Mouse (Mus musculus): ENCODE measurements around the gene Ccdc89. TPM values are rescaled to one million over a fixed set of nuclear protein-coding genes. Genes with fewer than 3 reads are reported as not detected.

Ccdc89 gene
- polyA plus RNA-seq, 1 experiment, result 1.5 TPM

DNA sequence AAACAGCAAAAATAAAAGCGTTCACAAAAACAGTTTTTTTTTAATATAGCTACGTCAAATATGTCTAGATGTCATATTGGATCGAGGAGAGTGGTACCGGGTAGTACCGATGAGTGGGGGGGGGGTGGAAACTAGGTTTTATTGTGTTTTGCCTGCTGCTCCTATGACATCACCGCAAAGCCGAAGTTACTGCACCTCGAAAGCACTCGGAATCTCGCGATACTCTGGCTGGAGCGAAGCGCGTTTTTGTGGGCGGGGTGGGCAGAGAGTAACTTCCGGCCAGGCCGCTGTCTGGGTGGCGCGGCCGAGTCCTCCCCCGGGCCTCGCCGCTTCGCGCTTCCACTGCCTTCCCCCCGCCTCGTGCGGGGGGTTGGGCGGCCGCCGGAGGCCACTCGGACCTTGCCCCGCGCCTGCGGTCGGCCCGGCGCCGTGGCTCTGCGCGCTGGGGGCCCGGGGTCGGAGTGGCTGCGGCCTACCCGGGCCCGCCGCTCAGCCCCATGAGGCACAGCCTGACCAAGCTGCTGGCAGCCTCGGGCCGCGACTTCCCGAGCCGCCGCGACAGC is 16.2 kb downstream of the Ccdc89 start, which contains the start of gene Crebzf:
Gene Crebzf (plus strand): TSS at position 212 of the 563 bp plus-strand sequence.
- peak; percentile 99 for DNase-seq (ENCODE audit: low read depth)
- TF ChIP-seq POLR2A (IDR thresholded peaks at IDR 0.05; ENCODE audit: borderline replicate concordance, extremely low read depth, insufficient read depth, insufficient read length, poor library complexity, severe bottlenecking) (peak; percentile 97), CTCF (IDR thresholded peaks at IDR 0.05; ENCODE audit: borderline replicate concordance, extremely low read depth, insufficient read depth, insufficient read length) (no peak)

DNA sequence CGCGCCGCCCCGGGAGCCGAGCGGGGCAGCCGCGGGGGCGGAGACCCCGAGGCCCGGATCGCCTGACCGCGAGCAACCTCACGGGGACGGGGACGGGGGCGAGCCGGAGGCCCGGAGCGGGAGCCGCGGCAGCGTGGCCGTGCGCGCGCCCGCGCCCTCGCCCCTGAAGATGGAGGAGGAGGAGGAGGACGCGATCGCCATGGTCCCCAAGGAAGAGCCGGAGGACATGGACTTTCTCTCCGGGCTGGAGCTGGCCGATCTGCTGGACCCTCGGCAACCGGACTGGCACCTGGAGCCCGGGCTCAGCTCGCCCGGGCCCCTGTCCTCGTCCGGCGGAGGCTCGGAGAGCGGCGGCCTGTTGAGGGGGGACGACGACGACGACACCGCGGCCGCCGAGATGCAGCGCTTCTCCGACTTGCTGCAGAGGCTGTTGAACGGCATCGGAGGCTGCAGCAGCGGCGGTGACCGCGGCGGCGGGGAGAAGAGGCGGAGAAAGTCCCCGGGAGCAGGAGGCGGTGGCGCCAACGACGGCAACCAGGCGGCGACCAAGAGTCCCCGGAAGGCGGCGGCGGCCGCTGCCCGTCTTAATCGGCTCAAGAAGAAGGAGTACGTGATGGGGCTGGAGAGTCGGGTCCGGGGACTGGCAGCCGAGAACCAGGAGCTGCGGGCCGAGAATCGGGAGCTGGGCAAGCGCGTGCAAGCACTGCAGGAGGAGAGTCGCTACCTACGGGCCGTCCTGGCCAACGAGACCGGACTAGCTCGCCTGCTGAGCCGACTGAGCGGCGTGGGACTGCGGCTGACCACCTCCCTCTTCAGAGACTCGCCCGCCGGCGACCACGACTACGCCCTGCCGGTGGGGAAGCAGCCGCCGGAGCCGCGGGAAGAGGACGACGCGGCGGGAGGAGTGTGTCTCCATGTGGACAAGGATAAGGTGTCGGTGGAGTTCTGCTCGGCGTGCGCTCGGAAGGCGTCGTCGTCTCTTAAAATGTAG is 17.0 kb downstream of the Ccdc89 start:
- peak; percentile 81 for DNase-seq (ENCODE audit: low read depth)
- TF ChIP-seq CTCF (IDR thresholded peaks at IDR 0.05; ENCODE audit: borderline replicate concordance, extremely low read depth, insufficient read depth, insufficient read length) (peak; percentile 14; the same call in 1 of the 2 replicates), POLR2A (IDR thresholded peaks at IDR 0.05; ENCODE audit: borderline replicate concordance, extremely low read depth, insufficient read depth, insufficient read length, poor library complexity, severe bottlenecking) (0 out of 2 replicates have a peak, but pooled peaks have one; percentile 19)

GRCm38 (mm10) chr7:90444206-90444605 is 17.8 kb downstream of the Ccdc89 start:
- peak; percentile 42 for DNase-seq (ENCODE audit: low read depth)

DNA sequence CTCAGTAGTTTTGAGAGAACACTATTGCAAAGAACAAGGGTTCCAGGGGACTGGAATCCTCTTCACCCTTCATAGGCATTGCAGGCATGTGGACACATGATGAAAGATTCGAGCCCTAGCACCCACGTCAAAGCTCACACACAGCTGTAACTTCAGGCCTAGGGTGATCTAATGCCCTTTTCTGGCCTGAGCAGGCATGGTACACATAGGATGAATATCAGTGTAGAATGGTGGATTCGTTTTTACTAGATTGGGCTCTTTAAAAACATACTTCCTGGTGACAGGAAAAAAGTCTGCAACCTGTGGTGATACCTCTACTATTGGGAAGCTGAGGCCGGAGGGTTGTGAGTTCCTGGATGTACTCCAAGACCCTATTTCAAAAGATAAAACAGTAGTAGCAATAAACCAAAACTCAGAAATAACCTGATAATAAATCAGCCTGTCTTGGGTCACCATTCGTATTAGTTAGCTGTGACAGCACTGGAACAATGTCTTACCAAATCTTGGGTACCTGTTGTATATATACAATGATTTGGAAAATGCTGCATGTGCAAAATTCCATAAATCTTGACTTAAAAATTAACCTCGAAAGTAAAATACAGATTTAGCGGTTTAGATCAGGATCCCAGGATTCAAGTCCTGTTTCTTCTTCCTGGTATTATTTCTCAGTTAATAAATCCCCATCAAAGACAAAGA is 29.9 kb downstream of the Ccdc89 start:
- TF ChIP-seq POLR2A (IDR thresholded peaks at IDR 0.05; ENCODE audit: borderline replicate concordance, extremely low read depth, insufficient read depth, insufficient read length, poor library complexity, severe bottlenecking), result no peak
- TF ChIP-seq CTCF (IDR thresholded peaks at IDR 0.05; ENCODE audit: borderline replicate concordance, extremely low read depth, insufficient read depth, insufficient read length), result no peak
- peak; percentile 18 for DNase-seq (ENCODE audit: low read depth)

More at GRCm38 (mm10) chr7:90444206-90444605, 17.8 kb downstream of the Ccdc89 start:
- TF ChIP-seq CTCF (IDR thresholded peaks at IDR 0.05; ENCODE audit: borderline replicate concordance, extremely low read depth, insufficient read depth, insufficient read length) (no peak), POLR2A (IDR thresholded peaks at IDR 0.05; ENCODE audit: borderline replicate concordance, extremely low read depth, insufficient read depth, insufficient read length, poor library complexity, severe bottlenecking) (no peak)

- TF ChIP-seq POLR2A (IDR thresholded peaks at IDR 0.05; ENCODE audit: borderline replicate concordance, extremely low read depth, insufficient read depth, insufficient read length, poor library complexity, severe bottlenecking) (peak; percentile 44; the same call in 1 of the 2 replicates), CTCF (IDR thresholded peaks at IDR 0.05; ENCODE audit: borderline replicate concordance, extremely low read depth, insufficient read depth, insufficient read length) (peak; percentile 36; the same call in 1 of the 2 replicates)
- DNase-seq (ENCODE audit: low read depth), result peak; percentile 96
Observed at GRCm38 (mm10) chr7:90456845-90457468, 30.6 kb downstream of the Ccdc89 start, which contains the start of gene Tmem126a. Gene Tmem126a (minus strand): TSS chr7:90457229.

DNA sequence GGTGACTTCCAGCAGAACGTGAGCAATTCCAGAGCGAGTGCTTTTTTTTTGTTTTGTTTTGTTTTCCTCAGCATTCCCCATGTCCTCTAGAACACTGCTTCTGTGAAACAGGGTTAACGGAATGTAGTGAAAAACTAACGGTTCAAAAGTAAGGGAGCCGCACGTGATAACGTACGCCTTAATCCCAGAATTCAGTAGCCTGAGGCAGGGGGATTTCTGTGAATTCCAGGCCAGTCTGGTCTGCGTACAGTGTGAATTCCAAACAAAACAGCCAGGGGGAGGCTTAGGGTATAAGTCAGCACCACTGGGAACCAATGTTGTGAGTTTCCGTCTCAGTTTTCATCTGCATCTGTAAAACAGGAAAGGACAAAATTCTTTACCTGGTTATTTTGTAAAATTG is 31.1 kb downstream of the Ccdc89 start:
- TF ChIP-seq POLR2A (IDR thresholded peaks at IDR 0.05; ENCODE audit: borderline replicate concordance, extremely low read depth, insufficient read depth, insufficient read length, poor library complexity, severe bottlenecking), result no peak
- peak; percentile 21; the same call in 1 of the 2 replicates for TF ChIP-seq CTCF (IDR thresholded peaks at IDR 0.05; ENCODE audit: borderline replicate concordance, extremely low read depth, insufficient read depth, insufficient read length)
- DNase-seq (ENCODE audit: low read depth), result peak; percentile 66

GRCm38 (mm10) chr7:90460330-90460729 is 34.0 kb downstream of the Ccdc89 start:
- DNase-seq (ENCODE audit: low read depth), result no peak
- TF ChIP-seq CTCF (IDR thresholded peaks at IDR 0.05; ENCODE audit: borderline replicate concordance, extremely low read depth, insufficient read depth, insufficient read length), result no peak
- no peak for TF ChIP-seq POLR2A (IDR thresholded peaks at IDR 0.05; ENCODE audit: borderline replicate concordance, extremely low read depth, insufficient read depth, insufficient read length, poor library complexity, severe bottlenecking)

- no peak for TF ChIP-seq POLR2A (IDR thresholded peaks at IDR 0.05; ENCODE audit: borderline replicate concordance, extremely low read depth, insufficient read depth, insufficient read length, poor library complexity, severe bottlenecking)
- TF ChIP-seq CTCF (IDR thresholded peaks at IDR 0.05; ENCODE audit: borderline replicate concordance, extremely low read depth, insufficient read depth, insufficient read length), result peak; percentile 32; the same call in 1 of the 2 replicates
- DNase-seq (ENCODE audit: low read depth), result no peak
Observed at GRCm38 (mm10) chr7:90460930-90461329, 34.6 kb downstream of the Ccdc89 start.

DNA sequence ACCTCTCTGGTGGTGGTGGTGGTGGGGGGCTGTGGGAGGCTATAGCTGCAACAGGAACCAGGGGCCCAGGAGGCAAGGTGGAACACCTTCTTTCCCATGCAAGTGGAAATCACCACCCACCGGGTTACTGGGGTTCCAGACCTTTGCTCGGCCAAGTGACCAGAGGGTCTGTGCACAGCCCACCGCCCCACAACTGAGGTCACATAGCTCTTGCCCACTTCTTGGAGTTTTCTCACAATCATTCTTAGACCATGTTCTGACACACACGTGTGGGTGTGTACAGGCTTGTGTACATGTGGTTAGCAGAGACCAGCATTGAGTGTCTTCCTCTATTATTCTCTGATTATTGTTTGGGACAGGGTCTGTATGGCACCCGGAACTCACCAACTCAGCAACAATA is 35.1 kb downstream of the Ccdc89 start:
- DNase-seq (ENCODE audit: low read depth), result no peak
- TF ChIP-seq POLR2A (IDR thresholded peaks at IDR 0.05; ENCODE audit: borderline replicate concordance, extremely low read depth, insufficient read depth, insufficient read length, poor library complexity, severe bottlenecking), result no peak
- TF ChIP-seq CTCF (IDR thresholded peaks at IDR 0.05; ENCODE audit: borderline replicate concordance, extremely low read depth, insufficient read depth, insufficient read length), result no peak

- no peak for DNase-seq (ENCODE audit: low read depth)
- TF ChIP-seq POLR2A (IDR thresholded peaks at IDR 0.05; ENCODE audit: borderline replicate concordance, extremely low read depth, insufficient read depth, insufficient read length, poor library complexity, severe bottlenecking) (no peak), CTCF (IDR thresholded peaks at IDR 0.05; ENCODE audit: borderline replicate concordance, extremely low read depth, insufficient read depth, insufficient read length) (no peak)
Observed at GRCm38 (mm10) chr7:90473511-90473910, 47.1 kb downstream of the Ccdc89 start.
